Mouse (Mus musculus) MEL (cell line): ENCODE measurements around the gene Hectd3. TPM values are rescaled to one million over a fixed set of nuclear protein-coding genes. Genes with fewer than 3 reads are reported as not detected.
A peak's percentile ranks its signal among the peaks of the same experiment; 100 is the strongest.

ENCODE experiments used
- DNase-seq: peaks from one replicate; pipeline ENCODE4 v3.0.0; 2011; ENCODE audit warnings: low read depth, low spot score
- H3K27ac ChIP-seq: 2 replicates; pipeline ENCODE4 v1.5.1; 2012; ENCODE audit warnings: low read depth, mild to moderate bottlenecking, control low read depth, low read length, moderate library complexity; ENCODE audit not compliant: control insufficient read depth
- H3K27me3 ChIP-seq, 2 experiments: fragments of 150-350 bp in 1 of 2; sonication (generic) in 1 of 2; 2 replicates each; pipeline ENCODE4 v1.6.1; 2012; ENCODE audit warnings: low read length in 2 of 2, mild to moderate bottlenecking in 2 of 2, improper control_type of control experiment in 1 of 2, moderate library complexity in 1 of 2; ENCODE audit not compliant: insufficient read depth in 2 of 2, control insufficient read depth in 1 of 2
- H3K36me3 ChIP-seq, 2 experiments: 2 replicates each; pipeline ENCODE4 v1.6.1; 2012 to 2014; ENCODE audit warnings: low read length in 2 of 2, improper control_type of control experiment in 1 of 2, inconsistent platforms in 1 of 2, mild to moderate bottlenecking in 1 of 2; ENCODE audit not compliant: insufficient read depth in 2 of 2, control insufficient read depth in 1 of 2
- H3K4me1 ChIP-seq, 2 experiments: fragments of 150-350 bp in 1 of 2; sonication (generic) in 1 of 2; 2 replicates each; pipeline ENCODE4 v1.6.1; 2012; ENCODE audit warnings: low read length in 2 of 2, improper control_type of control experiment in 1 of 2, mild to moderate bottlenecking in 1 of 2; ENCODE audit not compliant: insufficient read depth in 2 of 2, control insufficient read depth in 1 of 2
- H3K4me3 ChIP-seq, 2 experiments: fragments of 150-350 bp in 1 of 2; sonication (generic) in 1 of 2; 2 replicates each; pipeline ENCODE4 v1.5.1; 2012; ENCODE audit warnings: low read depth in 2 of 2, low read length in 2 of 2, mild to moderate bottlenecking in 2 of 2, moderate library complexity in 2 of 2, control low read depth in 1 of 2, improper control_type of control experiment in 1 of 2; ENCODE audit not compliant: control insufficient read depth in 1 of 2, insufficient read depth in 1 of 2
- H3K79me2 ChIP-seq: 2 replicates; pipeline ENCODE4 v1.6.1; 2012; ENCODE audit warnings: mild to moderate bottlenecking, low read length, moderate library complexity; ENCODE audit not compliant: control insufficient read depth, poor library complexity, insufficient read depth
- H3K9ac ChIP-seq: 2 replicates; pipeline ENCODE4 v1.6.1; 2012; ENCODE audit warnings: low read depth, mild to moderate bottlenecking, control low read depth, low read length, moderate library complexity; ENCODE audit not compliant: control insufficient read depth, poor library complexity, severe bottlenecking
- H3K9me3 ChIP-seq: fragments of 150-350 bp; sonication (generic); replicated peaks from 2 replicates; pipeline ENCODE4 v1.6.1; 2012; ENCODE audit warnings: mild to moderate bottlenecking, low read length, improper control_type of control experiment, moderate library complexity; ENCODE audit not compliant: insufficient read depth
- BHLHE40 ChIP-seq: IDR thresholded peaks from 2 replicates; pipeline ENCODE4 v1.6.1; 2012; ENCODE audit warnings: low read depth, mild to moderate bottlenecking, inconsistent platforms, low read length, improper control_type of control experiment, borderline replicate concordance
- CHD1 ChIP-seq: IDR thresholded peaks from 2 replicates; pipeline ENCODE4 v1.6.1; 2012; ENCODE audit warnings: low read depth, mild to moderate bottlenecking, inconsistent platforms, low read length, improper control_type of control experiment
- CHD2 ChIP-seq: IDR thresholded peaks from 2 replicates; pipeline ENCODE4 v1.6.1; 2011; ENCODE audit warnings: low read length, improper control_type of control experiment
- CTCF ChIP-seq, 3 experiments: IDR thresholded peaks in 2 of 3; conservative IDR thresholded peaks in 1 of 3; 2 replicates each; pipeline ENCODE4 v1.5.1; 2011 to 2012; ENCODE audit warnings: low read length in 3 of 3, low read depth in 2 of 3, mild to moderate bottlenecking in 2 of 3, improper control_type of control experiment in 1 of 3, inconsistent platforms in 1 of 3, mixed read lengths in 1 of 3, moderate library complexity in 1 of 3; ENCODE audit not compliant: control insufficient read depth in 1 of 3, insufficient read depth in 1 of 3, poor library complexity in 1 of 3, severe bottlenecking in 1 of 3
- E2F4 ChIP-seq: IDR thresholded peaks from 2 replicates; pipeline ENCODE4 v1.6.1; 2011; ENCODE audit warnings: low read depth, low read length, improper control_type of control experiment, borderline replicate concordance
- EP300 ChIP-seq, 2 experiments: IDR thresholded peaks; 2 replicates each; pipeline ENCODE4 v1.6.1; 2011; ENCODE audit warnings: improper control_type of control experiment in 2 of 2, low read length in 2 of 2, low read depth in 1 of 2, mild to moderate bottlenecking in 1 of 2
- ETS1 ChIP-seq: IDR thresholded peaks from 2 replicates; pipeline ENCODE4 v1.6.1; 2012; ENCODE audit warnings: low read depth, mild to moderate bottlenecking, inconsistent platforms, low read length, improper control_type of control experiment, moderate library complexity
- GABPA ChIP-seq: IDR thresholded peaks from 2 replicates; pipeline ENCODE4 v1.6.1; 2012; ENCODE audit warnings: low read depth, mild to moderate bottlenecking, inconsistent platforms, low read length, improper control_type of control experiment, moderate library complexity
- GATA1 ChIP-seq: IDR thresholded peaks from 2 replicates; pipeline ENCODE4 v1.6.1; 2011; ENCODE audit warnings: low read depth, low read length, improper control_type of control experiment
- HCFC1 ChIP-seq: IDR thresholded peaks from 2 replicates; pipeline ENCODE4 v1.6.1; 2012; ENCODE audit warnings: low read depth, mild to moderate bottlenecking, inconsistent platforms, low read length, improper control_type of control experiment, moderate library complexity
- JUND ChIP-seq: IDR thresholded peaks from 2 replicates; pipeline ENCODE4 v1.6.1; 2011; ENCODE audit warnings: low read depth, mild to moderate bottlenecking, improper control_type of control experiment, low read length
- MAFK ChIP-seq: IDR thresholded peaks from 2 replicates; pipeline ENCODE4 v1.6.1; 2011; ENCODE audit warnings: low read depth, mild to moderate bottlenecking, low read length, improper control_type of control experiment, borderline replicate concordance
- MAX ChIP-seq: IDR thresholded peaks from 2 replicates; pipeline ENCODE4 v1.6.1; 2011; ENCODE audit warnings: low read length, improper control_type of control experiment
- MEF2A ChIP-seq: IDR thresholded peaks from 2 replicates; pipeline ENCODE4 v1.6.1; 2014; ENCODE audit warnings: low read depth, mild to moderate bottlenecking, inconsistent platforms, low read length, improper control_type of control experiment; ENCODE audit not compliant: poor library complexity, insufficient replicate concordance, severe bottlenecking; ENCODE audit errors: extremely low read depth
- MXI1 ChIP-seq: IDR thresholded peaks from 2 replicates; pipeline ENCODE4 v1.6.1; 2011; ENCODE audit warnings: mild to moderate bottlenecking, low read depth, low read length, improper control_type of control experiment
- MYB ChIP-seq: IDR thresholded peaks from 2 replicates; pipeline ENCODE4 v1.6.1; 2011; ENCODE audit warnings: mild to moderate bottlenecking, low read depth, low read length, improper control_type of control experiment
- NELFE ChIP-seq: IDR thresholded peaks from 2 replicates; pipeline ENCODE4 v1.6.1; 2011; ENCODE audit warnings: low read depth, low read length, improper control_type of control experiment
- NRF1 ChIP-seq: IDR thresholded peaks from 2 replicates; pipeline ENCODE4 v1.6.1; 2014; ENCODE audit warnings: low read depth, mild to moderate bottlenecking, inconsistent platforms, low read length, improper control_type of control experiment, moderate library complexity; ENCODE audit not compliant: poor library complexity, insufficient read depth, severe bottlenecking
- POLR2A ChIP-seq, 2 experiments: IDR thresholded peaks; 2 replicates each; pipeline ENCODE4 v1.6.1; 2011 to 2012; ENCODE audit warnings: low read length in 2 of 2, mild to moderate bottlenecking in 2 of 2, control low read depth in 1 of 2, improper control_type of control experiment in 1 of 2, low read depth in 1 of 2, moderate library complexity in 1 of 2; ENCODE audit not compliant: control insufficient read depth in 1 of 2, insufficient read depth in 1 of 2, poor library complexity in 1 of 2
- RAD21 ChIP-seq: IDR thresholded peaks from 2 replicates; pipeline ENCODE4 v1.6.1; 2011; ENCODE audit warnings: mild to moderate bottlenecking, low read depth, low read length, improper control_type of control experiment
- RCOR1 ChIP-seq: IDR thresholded peaks from 2 replicates; pipeline ENCODE4 v1.6.1; 2012; ENCODE audit warnings: low read depth, mild to moderate bottlenecking, inconsistent platforms, low read length, improper control_type of control experiment
- SMC3 ChIP-seq: IDR thresholded peaks from 2 replicates; pipeline ENCODE4 v1.6.1; 2011; ENCODE audit warnings: low read depth, low read length, improper control_type of control experiment
- TAL1 ChIP-seq: IDR thresholded peaks from 2 replicates; pipeline ENCODE4 v1.6.1; 2012; ENCODE audit warnings: mild to moderate bottlenecking, inconsistent platforms, low read length, moderate library complexity, mixed read lengths
- TBP ChIP-seq: IDR thresholded peaks from 2 replicates; pipeline ENCODE4 v1.8.0; 2011; ENCODE audit warnings: low read depth, low read length, improper control_type of control experiment
- USF2 ChIP-seq, 2 experiments: IDR thresholded peaks; 2 replicates each; pipeline ENCODE4 v1.6.1; 2011 to 2012; ENCODE audit warnings: improper control_type of control experiment in 2 of 2, low read length in 2 of 2, borderline replicate concordance in 1 of 2, inconsistent platforms in 1 of 2, low read depth in 1 of 2, mild to moderate bottlenecking in 1 of 2; ENCODE audit not compliant: insufficient read depth in 1 of 2
- ZC3H11A ChIP-seq: IDR thresholded peaks from 2 replicates; pipeline ENCODE4 v1.6.1; 2012; ENCODE audit warnings: low read depth, mild to moderate bottlenecking, inconsistent platforms, low read length, improper control_type of control experiment
- ZKSCAN1 ChIP-seq: IDR thresholded peaks from 2 replicates; pipeline ENCODE4 v1.6.1; 2012; ENCODE audit warnings: low read depth, mild to moderate bottlenecking, inconsistent platforms, low read length, improper control_type of control experiment, moderate library complexity
- ZMIZ1 ChIP-seq: IDR thresholded peaks from 2 replicates; pipeline ENCODE4 v1.6.1; 2012; ENCODE audit warnings: low read depth, mild to moderate bottlenecking, inconsistent platforms, low read length, improper control_type of control experiment, moderate library complexity
- polyA plus RNA-seq, 2 experiments: library from polyadenylated mRNA; stranded (reverse) in 1 of 2; unstranded in 1 of 2; fragments of >175 nt in 1 of 2; fragments of >200 nt in 1 of 2; gene quantifications; 2 replicates each; pipeline versions ENCODE4 v1.2.1 to v1.2.4; 2012; ENCODE audit warnings: low replicate concordance in 2 of 2, low read depth in 1 of 2; ENCODE audit not compliant: insufficient read length in 2 of 2, insufficient read depth in 1 of 2, missing spikeins in 1 of 2
- total RNA-seq: library from RNA; depleted of rRNA; stranded (reverse); fragments of 300-350 nt; gene quantifications from 2 replicates; pipeline ENCODE4 v1.2.3, GENCODE M21; 2012

Hectd3 gene
- total and polyA plus RNA-seq, 3 experiments: 9.8 to 19.1 TPM; not detected in 1

GRCm38 (mm10) chr4:117018327-117018726 is 23.2 kb downstream of the Hectd3 start:
- no peaks in the 10 kb centered on the region for H3K9me3 ChIP-seq
- TF ChIP-seq ZMIZ1: no peak
- no peak for TF ChIP-seq SMC3
- peaks cover 0 to 9% of the 10 kb centered on the region in 2 experiments; a peak in 3 of 4 replicates for H3K4me1 ChIP-seq
- H3K4me3 ChIP-seq: no peak overlapping the region
- no peak overlapping the region for H3K27ac ChIP-seq
- peaks cover 22% of the 10 kb centered on the region for H3K79me2 ChIP-seq
- no peak for DNase-seq
- no peak overlapping the region for H3K9ac ChIP-seq
- no peaks in the 10 kb centered on the region for H3K27me3 ChIP-seq
- peaks cover 8 to 19% of the 10 kb centered on the region in 2 experiments for H3K36me3 ChIP-seq

- H3K27ac ChIP-seq: peak within 1 kb of the TSS; percentile 25
- peaks cover 23% of the 10 kb centered on the region for H3K79me2 ChIP-seq
- H3K9ac ChIP-seq: peak within 1 kb of the TSS; percentile 71
- H3K9me3 ChIP-seq: no peaks in the 10 kb centered on the region
- DNase-seq: peak; percentile 96
- H3K36me3 ChIP-seq: peaks cover 9 to 21% of the 10 kb centered on the region in 2 experiments
- H3K27me3 ChIP-seq: no peaks in the 10 kb centered on the region
- peak within 1 kb of the TSS; percentile 69 to 80 for H3K4me3 ChIP-seq
- peaks cover 0 to 12% of the 10 kb centered on the region in 2 experiments; a peak in 3 of 4 replicates for H3K4me1 ChIP-seq
- peak in 1 of 2 experiments; percentile 15; a peak in 1 of 4 replicates for TF ChIP-seq EP300 (IDR thresholded peaks at IDR 0.05; ENCODE audit: low read depth in 1 of 2, low read length in 2 of 2)
- peak; percentile 78; the same call in 1 of the 2 replicates for TF ChIP-seq ZMIZ1
- no peak for TF ChIP-seq ZKSCAN1
- no peak for TF ChIP-seq CHD1
- no peak for TF ChIP-seq GABPA
- TF ChIP-seq RAD21: no peak
- no peak for TF ChIP-seq E2F4
- no peak for TF ChIP-seq MYB
- TF ChIP-seq MAX: peak; percentile 86
- no peak for TF ChIP-seq TAL1
- TF ChIP-seq MEF2A: no peak
- peak; percentile 50; the same call in 1 of the 2 replicates for TF ChIP-seq BHLHE40
- TF ChIP-seq MAFK: no peak
- TF ChIP-seq CTCF (IDR thresholded peaks at IDR 0.05 in 2 of 3, conservative IDR thresholded peaks at IDR 0.05 in 1 of 3; ENCODE audit: control insufficient read depth in 1 of 3, insufficient read depth in 1 of 3, low read depth in 2 of 3, low read length in 3 of 3, poor library complexity in 1 of 3, severe bottlenecking in 1 of 3): 0 out of 6 replicates have a peak, but pooled peaks of 1 of the 3 experiments have one; percentile 2
- TF ChIP-seq RCOR1: peak; percentile 50; the same call in 1 of the 2 replicates
- TF ChIP-seq USF2 (IDR thresholded peaks at IDR 0.05; ENCODE audit: borderline replicate concordance in 1 of 2, insufficient read depth in 1 of 2, low read depth in 1 of 2, low read length in 2 of 2): no peak
- peak; percentile 84 for TF ChIP-seq TBP
- TF ChIP-seq SMC3: no peak
- TF ChIP-seq NRF1: peak; percentile 90
- TF ChIP-seq ZC3H11A: no peak
- TF ChIP-seq CHD2: no peak
- TF ChIP-seq MXI1: peak; percentile 98
- peak; percentile 95 for TF ChIP-seq NELFE
- peak; percentile 93 for TF ChIP-seq HCFC1
- peak; percentile 49 for TF ChIP-seq ETS1
- TF ChIP-seq JUND: no peak
- peak; percentile 91 to 92 for TF ChIP-seq POLR2A (IDR thresholded peaks at IDR 0.05; ENCODE audit: control insufficient read depth in 1 of 2, insufficient read depth in 1 of 2, low read depth in 1 of 2, low read length in 2 of 2, poor library complexity in 1 of 2)
- TF ChIP-seq GATA1: no peak
Measured at GRCm38 (mm10) chr4:117019206-117020134, 24.4 kb downstream of the Hectd3 start, which contains the start of gene Eif2b3. Gene Eif2b3, plus strand, starts transcription at chr4:117019402.
